Mouse (Mus musculus) monocyte, adult 59 days (primary cell): ENCODE results near the gene Cdh23. TPM values are rescaled to one million over a fixed set of nuclear protein-coding genes. Genes with fewer than 3 reads are reported as not detected.

Source experiments
- total RNA-seq, 2 experiments: library from RNA; stranded (reverse); gene quantifications; one replicate each; pipeline ENCODE4 v1.2.4; 2023

Gene Cdh23
- under 1 TPM; 0.16 to 0.67 TPM for total RNA-seq

DNA sequence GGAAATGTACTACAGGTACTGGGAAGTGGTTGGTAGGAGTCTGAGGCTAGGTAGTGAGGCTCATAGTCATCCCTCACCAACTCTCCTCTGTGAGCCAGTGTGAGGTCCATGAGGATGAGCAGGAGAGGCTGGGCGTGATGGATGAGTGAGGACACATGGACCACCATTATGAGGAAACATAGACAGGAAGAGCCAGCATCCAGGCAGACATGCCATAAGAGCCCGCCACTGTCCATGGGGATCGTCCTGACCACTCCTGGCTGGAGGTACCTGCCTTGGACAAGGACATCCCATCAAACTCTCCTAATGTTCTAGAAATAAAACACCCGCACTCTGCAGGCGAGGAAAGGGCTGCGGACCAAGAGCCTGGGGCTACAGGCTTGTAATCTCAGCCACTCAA is at the start of gene Cdh23:
Gene Cdh23, minus strand, starts transcription at position 101 of the 400 bp plus-strand sequence.

DNA sequence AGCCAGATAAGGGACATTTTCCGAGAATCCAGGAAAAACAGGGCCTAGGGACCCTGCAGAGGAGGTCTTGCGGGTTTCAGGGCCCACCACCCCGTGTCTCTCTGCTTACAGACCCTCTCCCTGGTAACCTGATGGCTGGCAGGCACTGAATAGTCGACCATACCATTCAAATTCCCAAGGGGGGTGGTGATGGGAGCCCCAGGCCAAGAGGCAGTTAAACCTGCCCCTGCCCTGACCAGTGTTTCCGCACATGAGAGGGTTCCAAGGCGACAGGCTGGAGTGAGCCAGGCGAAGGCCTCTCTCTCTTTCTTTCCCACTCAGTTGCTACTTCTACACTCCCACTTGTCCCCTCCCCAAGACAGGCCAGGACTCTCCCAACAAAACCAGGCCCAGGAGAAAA is 296.8 kb downstream of the Cdh23 start, which contains the start of gene Gm17455:
Gene Gm17455, plus strand, starts transcription at position 278 of the 400 bp plus-strand sequence.

DNA sequence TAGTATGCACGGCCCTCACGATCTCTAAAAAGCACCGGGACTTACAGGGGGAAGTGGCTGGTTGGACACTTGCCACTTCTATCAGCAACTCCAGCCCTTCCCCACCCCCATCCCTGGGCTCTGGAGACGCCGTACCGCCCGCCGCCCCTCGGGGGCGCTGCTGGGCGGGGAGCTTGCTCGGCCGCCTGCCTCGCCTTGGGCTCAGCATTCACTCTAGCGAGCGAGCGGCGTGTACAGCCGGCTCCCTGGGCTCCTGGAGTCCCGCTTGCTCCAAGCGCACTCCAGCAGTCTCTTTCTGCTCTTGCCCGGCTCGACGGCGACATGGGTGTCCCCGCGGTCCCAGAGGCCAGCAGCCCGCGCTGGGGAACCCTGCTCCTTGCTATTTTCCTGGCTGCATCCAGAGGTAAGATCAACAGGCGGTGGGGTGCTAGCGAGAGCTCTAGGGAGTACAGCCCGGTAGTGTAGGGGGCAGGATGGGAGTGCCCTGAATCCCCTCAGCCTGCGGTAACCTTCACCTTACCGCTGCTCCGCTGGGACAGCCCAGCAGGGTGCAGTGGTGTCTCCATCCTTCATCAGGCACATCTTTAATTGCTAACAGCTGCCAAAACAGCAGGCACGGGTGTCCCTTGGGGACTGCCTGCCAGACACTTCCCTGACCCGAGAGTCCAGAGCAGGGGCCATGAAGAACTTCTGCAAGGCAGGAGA is 349.4 kb downstream of the Cdh23 start, which contains the start of gene Vsir:
Gene Vsir, plus strand, starts transcription at position 151 of the 705 bp plus-strand sequence.

DNA sequence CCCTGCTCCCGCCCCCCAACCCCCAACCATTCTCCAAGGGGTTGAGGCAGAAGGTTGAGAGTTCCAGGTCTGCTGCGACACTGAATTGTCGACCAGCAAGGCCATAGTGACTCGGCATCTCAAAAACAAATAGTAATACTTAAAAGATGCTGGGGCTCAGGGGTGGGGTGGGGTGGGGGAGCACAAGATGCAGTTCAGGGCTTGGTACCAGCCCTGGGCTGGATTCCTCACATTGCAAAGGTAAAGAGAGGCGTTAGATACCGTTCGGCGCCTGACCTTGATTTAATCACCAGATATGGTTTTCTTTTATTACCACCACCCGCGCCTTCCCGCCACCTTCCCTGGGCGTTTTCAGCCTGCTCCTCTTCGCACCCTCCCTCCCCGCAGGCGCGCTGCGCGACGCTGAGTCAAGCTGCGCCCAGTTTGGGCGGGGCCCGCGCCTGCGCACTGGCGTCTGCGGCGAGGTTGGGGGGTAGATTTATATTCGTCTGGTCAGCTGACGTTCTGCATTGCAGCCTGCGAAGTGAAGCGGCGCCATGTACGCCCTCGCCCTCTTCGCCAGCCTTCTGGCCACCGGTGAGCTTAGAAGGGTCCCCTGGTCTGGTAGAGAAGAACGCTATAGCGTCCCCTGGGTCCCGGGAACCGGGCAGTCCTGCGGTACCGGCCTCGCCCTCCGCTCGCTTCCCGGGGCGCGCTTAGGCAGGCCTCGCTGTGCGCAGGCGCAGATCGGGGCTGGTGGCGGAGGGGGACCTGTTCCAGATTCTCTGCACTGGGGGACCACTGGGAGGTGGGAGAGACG is 418.9 kb downstream of the Cdh23 start, which contains the start of gene Psap:
Gene Psap, plus strand, starts transcription at position 421 of the 799 bp plus-strand sequence.

Other genes with a start within 250 kb of the Cdh23 start
- 10 to 100 TPM; 54.2 to 63.4 TPM for gene Slc29a3, start 56.3 kb upstream of the Cdh23 start, total RNA-seq
- gene Unc5b, start 135.1 kb upstream of the Cdh23 start, total RNA-seq, result under 1 TPM in 1 of 2 experiments, not detected in 1; 0.13 TPM